ENCODE assay signal across 7 mouse cellular contexts in genomic region chr6:86668580-86669239, GRCm38 (mm10). TPM values are rescaled to one million over a fixed set of nuclear protein-coding genes. Genes with fewer than 3 reads are reported as not detected.
DNase-seq lines count a peak whose midpoint lies in the region; ATAC-seq and TF ChIP-seq lines count a peak whose summit lies in the region.

Gene Mxd1 (minus strand): TSS chr6:86669161.

- peak within 1 kb of the TSS; percentile 91 for H3K4me3 ChIP-seq in lung, embryonic 14.5 days (ENCODE audit: low read depth, low read length)
- H3K4me3 ChIP-seq in bone marrow macrophage, adult 2 months (ENCODE audit: insufficient read depth, low read length): peak within 1 kb of the TSS; percentile 93
- peak within 1 kb of the TSS; percentile 93 for H3K4me3 ChIP-seq in forebrain, embryonic 11.5 days (ENCODE audit: low read depth, low read length)
- H3K4me3 ChIP-seq in midbrain, embryonic 12.5 days: peak within 1 kb of the TSS; percentile 95

- peak within 1 kb of the TSS; percentile 36; the same call in 1 of the 2 replicates for H3K27ac ChIP-seq in lung, embryonic 14.5 days (ENCODE audit: low read depth)
- peak within 1 kb of the TSS; percentile 49; the same call in 1 of the 2 replicates for H3K27ac ChIP-seq in bone marrow macrophage, adult 2 months (ENCODE audit: insufficient read depth, low read depth, low read length)
- 0 out of 2 replicates have a peak within 1 kb of the TSS, but pooled peaks have one; percentile 25 for H3K27ac ChIP-seq in forebrain, embryonic 11.5 days (ENCODE audit: low read depth, low read length)
- H3K27ac ChIP-seq in midbrain, embryonic 12.5 days (replicated peaks): peak within 1 kb of the TSS; percentile 76

- no peaks in the 10 kb centered on the region for H3K27me3 ChIP-seq in lung, embryonic 14.5 days (ENCODE audit: insufficient read depth, low read length)
- no peaks in the 10 kb centered on the region for H3K27me3 ChIP-seq in forebrain, embryonic 11.5 days (ENCODE audit: control insufficient read depth, insufficient read depth, low read length)
- no peaks in the 10 kb centered on the region for H3K27me3 ChIP-seq in midbrain, embryonic 12.5 days

- H3K9me3 ChIP-seq in lung, embryonic 14.5 days (ENCODE audit: low read depth, low read length): no peaks in the 10 kb centered on the region
- H3K9me3 ChIP-seq in forebrain, embryonic 11.5 days (ENCODE audit: control insufficient read depth, low read length): no peaks in the 10 kb centered on the region
- no peaks in the 10 kb centered on the region for H3K9me3 ChIP-seq in midbrain, embryonic 12.5 days

- no peak; the same call in 1 of the 2 replicates for ATAC-seq in lung, embryonic 14.5 days (ENCODE audit: insufficient read depth)
- no peak for ATAC-seq in forebrain, embryonic 11.5 days (replicated peaks; ENCODE audit: low FRiP score)
- ATAC-seq in midbrain, embryonic 12.5 days (ENCODE audit: low FRiP score, low read depth): no peak

- TF ChIP-seq POLR2A in bone marrow macrophage, adult 2 months (IDR thresholded peaks at IDR 0.05; ENCODE audit: borderline replicate concordance, low read depth, low read length): no peak

- DNase-seq in lung, embryonic 14.5 days: peak; percentile 20
- no peak for DNase-seq in lung, adult 18-20 months
- no peak for DNase-seq in forebrain, embryonic 11.5 days (ENCODE audit: low spot score)
- DNase-seq in layer of hippocampus, postnatal 36 days: peak; percentile 13 to 25
- DNase-seq in ovary, postnatal 36 days (ENCODE audit: low spot score): no peak

- H3K4me2 ChIP-seq in lung, embryonic 14.5 days: peak within 1 kb of the TSS; percentile 87
- H3K4me2 ChIP-seq in forebrain, embryonic 11.5 days (ENCODE audit: low read depth, low read length, severe bottlenecking): peak within 1 kb of the TSS; percentile 92
- peak within 1 kb of the TSS; percentile 95 for H3K4me2 ChIP-seq in midbrain, embryonic 12.5 days (replicated peaks)

- H3K9ac ChIP-seq in lung, embryonic 14.5 days: peak within 1 kb of the TSS; percentile 84
- peak within 1 kb of the TSS; percentile 72 for H3K9ac ChIP-seq in forebrain, embryonic 11.5 days (ENCODE audit: low read length)
- peak within 1 kb of the TSS; percentile 86 for H3K9ac ChIP-seq in midbrain, embryonic 12.5 days (replicated peaks)

- H3K36me3 ChIP-seq in lung, embryonic 14.5 days (ENCODE audit: insufficient read depth): peaks cover 27% of the 10 kb centered on the region
- no peaks in the 10 kb centered on the region for H3K36me3 ChIP-seq in forebrain, embryonic 11.5 days (ENCODE audit: control insufficient read depth, insufficient read depth, low read length)
- H3K36me3 ChIP-seq in midbrain, embryonic 12.5 days: peaks cover 20% of the 10 kb centered on the region

- no peak for TF ChIP-seq CTCF in lung, embryonic 14.5 days (IDR thresholded peaks at IDR 0.05; ENCODE audit: low read depth)
- no peak for TF ChIP-seq CTCF in bone marrow macrophage, adult 2 months (IDR thresholded peaks at IDR 0.05; ENCODE audit: low read depth, low read length)

- no peaks in the 10 kb centered on the region for H3K4me1 ChIP-seq in lung, embryonic 14.5 days (ENCODE audit: insufficient read depth)
- peaks cover 31% of the 10 kb centered on the region for H3K4me1 ChIP-seq in bone marrow macrophage, adult 2 months (ENCODE audit: control insufficient read depth, insufficient read depth, low read length)
- H3K4me1 ChIP-seq in forebrain, embryonic 11.5 days (replicated peaks; ENCODE audit: control insufficient read depth, insufficient read depth, low read length): peaks cover 3% of the 10 kb centered on the region; the same call in 1 of the 2 replicates
- peaks cover 24% of the 10 kb centered on the region for H3K4me1 ChIP-seq in midbrain, embryonic 12.5 days

- 1% methylated on average over 73 of the region's 76 CpGs for WGBS in lung, embryonic 14.5 days
- under 1% methylated on average over 70 of the region's 76 CpGs for WGBS in forebrain, embryonic 11.5 days
- under 1% methylated on average over 63 of the region's 76 CpGs for WGBS in midbrain, embryonic 12.5 days

RNA-seq across cellular contexts. Expression of gene Mxd1, which starts in this region (rescaled TPM):
- polyA plus RNA-seq in lung, embryonic 14.5 days (2014; fragmentation: Nextera tagmentation; extraction: Ambion mirVana): 11.2 and 11.3 TPM in 2 replicates
- 19.1 and 25.3 TPM in 2 replicates for polyA plus RNA-seq in bone marrow macrophage, adult 2 months (2012; ENCODE audit: insufficient read depth, insufficient read length, missing spikeins)
- polyA plus RNA-seq in forebrain, embryonic 11.5 days (2014; fragmentation: Nextera tagmentation; extraction: Ambion mirVana): 16.8 and 17.5 TPM in 2 replicates
- 10 to 100 TPM; 20.7 to 28.7 TPM for total RNA-seq in layer of hippocampus, postnatal 36 days (2021)
- polyA plus RNA-seq in midbrain, embryonic 12.5 days (2016; fragmentation: Nextera tagmentation; extraction: Ambion mirVana): 30.3 and 31.1 TPM in 2 replicates

Comparison
In these comparisons a context has a peak if more than half of its experiments do, and no peak if none do; other contexts are left out.
1. DNase-seq: peak in lung, embryonic 14.5 days (single experiment) and layer of hippocampus, postnatal 36 days (2 of 2); none in lung, adult 18-20 months (0 of 2), forebrain, embryonic 11.5 days (single experiment) and ovary, postnatal 36 days (single experiment).
2. H3K27ac ChIP-seq: peak in every context shown above with its lines; median percentile 76 in midbrain, embryonic 12.5 days; 49 in bone marrow macrophage, adult 2 months; 36 in lung, embryonic 14.5 days; 25 in forebrain, embryonic 11.5 days.
3. Peak in every context shown above with its lines, with median percentiles within 50 percentile points of each other: H3K4me2 ChIP-seq, H3K4me3 ChIP-seq and H3K9ac ChIP-seq.